ENCODE assay signal across 9 mouse cellular contexts in the genomic region with DNA sequence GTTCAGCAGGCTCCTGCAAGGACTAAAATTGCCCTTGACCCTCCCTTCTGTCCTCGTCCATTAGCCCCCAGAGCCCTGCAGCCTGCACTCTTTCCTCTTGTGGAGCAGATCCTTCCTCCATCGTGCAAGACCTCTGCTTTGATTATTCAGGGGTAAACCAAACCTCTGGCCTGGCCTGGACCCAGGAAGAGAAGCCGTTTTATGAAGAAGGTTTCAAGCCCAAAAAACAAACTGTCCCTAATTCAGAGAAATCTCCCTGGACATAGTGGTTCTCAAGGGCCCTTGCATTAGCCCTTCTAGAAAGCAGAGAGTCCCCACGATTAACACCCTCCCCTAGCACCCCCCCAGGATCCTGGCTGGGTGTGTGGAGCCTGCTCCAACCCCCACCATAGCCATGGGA.
DNase-seq lines count a peak whose midpoint lies in the region; ATAC-seq lines count a peak whose summit lies in the region.
"Had no signal": no experiment of that assay in that cellular context is flagged by ENCODE, and none has a peak within 500 bp of the region (broad histone marks: within the 10 kb centered on the region; RNA-seq: fewer than 3 reads in every experiment).

No protein-coding gene starts in this region.

- H3K27me3 ChIP-seq in heart, embryonic 15.5 days: peaks cover 64% of the 10 kb centered on the region
- H3K27me3 ChIP-seq in embryonic facial prominence, embryonic 12.5 days: peaks cover 5% of the 10 kb centered on the region; the same call in 1 of the 2 replicates
- 0 out of 2 replicates have a peak, but pooled peaks cover under 1% of the 10 kb centered on the region for H3K27me3 ChIP-seq in hindbrain, embryonic 14.5 days (ENCODE audit: control insufficient read depth, insufficient read depth, low read length)
- H3K27me3 ChIP-seq in midbrain, embryonic 14.5 days (ENCODE audit: control insufficient read depth, insufficient read depth, low read length): no peaks in the 10 kb centered on the region

- H3K4me1 ChIP-seq in heart, embryonic 15.5 days (replicated peaks): peaks cover 25% of the 10 kb centered on the region
- H3K4me1 ChIP-seq in embryonic facial prominence, embryonic 12.5 days: peaks cover 49% of the 10 kb centered on the region
- peaks cover 53% of the 10 kb centered on the region for H3K4me1 ChIP-seq in hindbrain, embryonic 14.5 days (replicated peaks; ENCODE audit: control insufficient read depth, insufficient read depth, low read length)
- peaks cover 57% of the 10 kb centered on the region for H3K4me1 ChIP-seq in midbrain, embryonic 14.5 days (ENCODE audit: control insufficient read depth, insufficient read depth, low read length)

- H3K9ac ChIP-seq in heart, embryonic 15.5 days: 0 out of 2 replicates have a peak overlapping the region, but pooled peaks have one; percentile 1
- peak overlapping the region; percentile 45 for H3K9ac ChIP-seq in embryonic facial prominence, embryonic 12.5 days
- H3K9ac ChIP-seq in hindbrain, embryonic 14.5 days: peak overlapping the region; percentile 39
- H3K9ac ChIP-seq in midbrain, embryonic 14.5 days (replicated peaks; ENCODE audit: low read length): peak overlapping the region; percentile 54; the same call in 1 of the 2 replicates

- H3K4me3 ChIP-seq in heart, embryonic 15.5 days: peak overlapping the region; percentile 36
- H3K4me3 ChIP-seq in embryonic facial prominence, embryonic 12.5 days: peak overlapping the region; percentile 31
- peak overlapping the region; percentile 11; the same call in 1 of the 2 replicates for H3K4me3 ChIP-seq in hindbrain, embryonic 14.5 days (replicated peaks; ENCODE audit: low read length)
- H3K4me3 ChIP-seq in midbrain, embryonic 14.5 days (replicated peaks; ENCODE audit: low read depth, low read length): peak overlapping the region; percentile 22; the same call in 1 of the 2 replicates
- H3K4me3 ChIP-seq: erythroblast, embryonic 14.5 days had no signal

- H3K36me3 ChIP-seq in heart, embryonic 15.5 days: no peaks in the 10 kb centered on the region
- no peaks in the 10 kb centered on the region for H3K36me3 ChIP-seq in embryonic facial prominence, embryonic 12.5 days
- H3K36me3 ChIP-seq in hindbrain, embryonic 14.5 days (replicated peaks; ENCODE audit: control insufficient read depth, insufficient read depth): no peaks in the 10 kb centered on the region
- no peaks in the 10 kb centered on the region for H3K36me3 ChIP-seq in midbrain, embryonic 14.5 days (ENCODE audit: control insufficient read depth, insufficient read depth, low read length)

- no peak for ATAC-seq in heart, embryonic 15.5 days (replicated peaks; ENCODE audit: insufficient number of reproducible peaks, insufficient read depth, low FRiP score, low read depth)
- no peak for ATAC-seq in embryonic facial prominence, embryonic 12.5 days (ENCODE audit: insufficient number of reproducible peaks, insufficient read depth, low FRiP score, low TSS enrichment)
- no peak for ATAC-seq in hindbrain, embryonic 14.5 days (ENCODE audit: low FRiP score)
- ATAC-seq in midbrain, embryonic 14.5 days (ENCODE audit: low FRiP score, low TSS enrichment): no peak

- no peaks in the 10 kb centered on the region for H3K9me3 ChIP-seq in heart, embryonic 15.5 days (replicated peaks)
- no peaks in the 10 kb centered on the region for H3K9me3 ChIP-seq in embryonic facial prominence, embryonic 12.5 days
- H3K9me3 ChIP-seq in hindbrain, embryonic 14.5 days (ENCODE audit: control insufficient read depth, low read length): no peaks in the 10 kb centered on the region
- H3K9me3 ChIP-seq in midbrain, embryonic 14.5 days (ENCODE audit: control insufficient read depth, low read length): no peaks in the 10 kb centered on the region

- no peak for DNase-seq in heart, adult 8-10 months (ENCODE audit: low spot score)
- no peak for DNase-seq in hindbrain, embryonic 14.5 days (ENCODE audit: low spot score)
- no peak for DNase-seq in midbrain, embryonic 14.5 days
- no peak for DNase-seq in adipocyte (ENCODE audit: low spot score)
- DNase-seq in embryo, embryonic 11 days: no peak
- no peak for DNase-seq in adrenal gland, adult 18-20 months (ENCODE audit: low spot score in 2 of 2)

- peak overlapping the region; percentile 64 for H3K4me2 ChIP-seq in heart, embryonic 15.5 days
- H3K4me2 ChIP-seq in embryonic facial prominence, embryonic 12.5 days (replicated peaks): peak overlapping the region; percentile 58
- H3K4me2 ChIP-seq in hindbrain, embryonic 14.5 days (replicated peaks): peak overlapping the region; percentile 55
- peak overlapping the region; percentile 59 for H3K4me2 ChIP-seq in midbrain, embryonic 14.5 days (ENCODE audit: low read length)

- 26% methylated on average over 4 of the region's 4 CpGs for WGBS in heart, embryonic 15.5 days
- 15% methylated on average over 4 of the region's 4 CpGs for WGBS in embryonic facial prominence, embryonic 12.5 days
- 5% methylated on average over 4 of the region's 4 CpGs for WGBS in hindbrain, embryonic 14.5 days
- WGBS in midbrain, embryonic 14.5 days: under 1% methylated on average over 4 of the region's 4 CpGs

- no peak overlapping the region for H3K27ac ChIP-seq in heart, embryonic 15.5 days
- H3K27ac ChIP-seq in embryonic facial prominence, embryonic 12.5 days: peak overlapping the region; percentile 84
- H3K27ac ChIP-seq in hindbrain, embryonic 14.5 days: peak overlapping the region; percentile 91
- H3K27ac ChIP-seq in midbrain, embryonic 14.5 days (replicated peaks; ENCODE audit: low read depth, low read length): peak overlapping the region; percentile 97

Comparison
In these comparisons a context has a peak if more than half of its experiments do, and no peak if none do; other contexts are left out.
1. H3K9ac ChIP-seq: peak in every context shown above with its lines; median percentile 54 in midbrain, embryonic 14.5 days; 45 in embryonic facial prominence, embryonic 12.5 days; 39 in hindbrain, embryonic 14.5 days; 1 in heart, embryonic 15.5 days.